Mouse (Mus musculus): Measurements from ENCODE around the gene Gpx1. TPM values are rescaled to one million over a fixed set of nuclear protein-coding genes. Genes with fewer than 3 reads are reported as not detected.

Gene Gpx1
- polyA plus RNA-seq (2015; fragmentation: Nextera tagmentation; extraction: Ambion mirVana): 460 and 559 TPM in 2 replicates

- Histone ChIP-seq H3K4me3 (replicated peaks) (peak within 1 kb of the TSS; percentile 74), H3K4me1 (peaks cover 29% of the 10 kb centered on the region), H3K9me3 (replicated peaks) (no peaks in the 10 kb centered on the region), H3K36me3 (peaks cover 18% of the 10 kb centered on the region), H3K9ac (replicated peaks) (peak within 1 kb of the TSS; percentile 84), H3K27ac (replicated peaks) (peak within 1 kb of the TSS; percentile 94), H3K27me3 (replicated peaks) (no peaks in the 10 kb centered on the region), H3K4me2 (peak within 1 kb of the TSS; percentile 71)
- WGBS: under 1% methylated on average over 49 of the region's 49 CpGs
- peak; percentile 96 for ATAC-seq (ENCODE audit: low FRiP score)
These were observed at the start of gene Gpx1 for GRCm38 (mm10) chr9:108338886-108339781. TSS of gene Gpx1 (plus strand) at chr9:108338903.

DNA sequence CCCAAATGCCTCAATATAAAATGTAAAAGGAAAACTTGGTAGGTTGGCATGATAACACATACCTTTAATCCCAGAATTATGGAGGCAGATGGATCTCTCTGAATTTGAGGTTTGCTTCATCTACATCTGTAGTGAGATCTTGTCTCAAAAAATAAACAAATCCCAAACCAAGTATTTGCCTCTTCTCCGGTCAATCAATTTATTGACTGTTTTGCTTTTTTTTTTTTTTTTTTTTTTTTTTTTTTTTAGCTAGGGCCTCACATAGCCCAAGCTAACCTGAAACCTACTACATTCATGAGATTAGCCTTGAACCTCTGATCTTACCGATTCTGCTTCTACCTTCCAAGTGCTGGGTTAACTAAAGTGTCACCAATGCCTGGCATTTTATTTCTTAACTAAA lies 49.4 kb upstream of the Gpx1 start:
- H3K36me3 ChIP-seq: peaks cover 11% of the 10 kb centered on the region
- H3K4me2 ChIP-seq: peak overlapping the region; percentile 74
- ATAC-seq (ENCODE audit: low FRiP score): no peak
- H3K27ac ChIP-seq (replicated peaks): peak overlapping the region; percentile 93
- H3K9ac ChIP-seq (replicated peaks): peak overlapping the region; percentile 81; the same call in 1 of the 2 replicates
- no peaks in the 10 kb centered on the region for H3K27me3 ChIP-seq (replicated peaks)
- peak overlapping the region; percentile 65 for H3K4me3 ChIP-seq (replicated peaks)
- WGBS: 58% methylated on average over 2 of the region's 2 CpGs
- peaks cover 15% of the 10 kb centered on the region for H3K4me1 ChIP-seq
- H3K9me3 ChIP-seq (replicated peaks): no peaks in the 10 kb centered on the region

DNA sequence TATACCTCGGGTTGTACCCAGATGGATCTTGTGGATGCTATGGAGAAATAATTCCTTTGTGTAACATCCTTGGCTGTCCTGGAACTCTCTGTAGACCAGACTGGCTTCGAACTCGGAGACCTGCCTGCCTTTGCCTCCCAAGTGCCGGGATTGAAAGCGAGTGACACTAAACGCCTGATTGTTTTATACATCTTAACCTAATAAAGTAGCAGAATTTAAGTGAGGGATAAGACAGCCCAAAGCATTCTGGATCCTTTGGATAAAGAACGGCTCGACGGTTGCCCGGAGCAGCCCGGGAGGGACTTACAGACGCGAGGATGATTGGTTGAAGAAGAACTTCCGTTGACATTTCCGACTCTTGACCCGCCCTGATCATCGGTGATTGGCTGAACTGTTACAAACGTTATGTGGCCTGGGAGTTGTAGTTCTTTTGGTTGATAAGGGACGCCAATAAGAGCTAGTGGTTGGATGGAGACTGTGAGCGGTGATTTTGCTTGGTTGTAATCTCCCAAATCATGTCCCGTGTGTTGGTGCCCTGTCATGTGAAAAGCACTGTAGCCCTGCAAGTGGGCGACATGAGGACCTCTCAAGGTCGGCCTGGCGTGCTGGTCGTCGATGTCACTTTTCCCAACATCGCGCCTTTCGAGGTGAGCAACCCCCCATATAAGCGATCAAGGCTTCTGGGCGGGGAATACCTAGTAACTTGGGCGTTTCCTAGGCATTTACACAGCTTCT lies 48.5 kb upstream of the Gpx1 start, which contains the start of gene Nicn1:
Gene Nicn1, plus strand, starts transcription at position 414 of the 735 bp plus-strand sequence.
- Histone ChIP-seq H3K4me2 (peak within 1 kb of the TSS; percentile 74), H3K4me3 (replicated peaks) (peak within 1 kb of the TSS; percentile 65), H3K27ac (replicated peaks) (peak within 1 kb of the TSS; percentile 93), H3K36me3 (peaks cover 19% of the 10 kb centered on the region), H3K9me3 (replicated peaks) (no peaks in the 10 kb centered on the region), H3K9ac (replicated peaks) (peak within 1 kb of the TSS; percentile 81), H3K4me1 (peaks cover 15% of the 10 kb centered on the region), H3K27me3 (replicated peaks) (no peaks in the 10 kb centered on the region)
- ATAC-seq (ENCODE audit: low FRiP score): peak; percentile 96
- WGBS: under 1% methylated on average over 32 of the region's 32 CpGs

DNA sequence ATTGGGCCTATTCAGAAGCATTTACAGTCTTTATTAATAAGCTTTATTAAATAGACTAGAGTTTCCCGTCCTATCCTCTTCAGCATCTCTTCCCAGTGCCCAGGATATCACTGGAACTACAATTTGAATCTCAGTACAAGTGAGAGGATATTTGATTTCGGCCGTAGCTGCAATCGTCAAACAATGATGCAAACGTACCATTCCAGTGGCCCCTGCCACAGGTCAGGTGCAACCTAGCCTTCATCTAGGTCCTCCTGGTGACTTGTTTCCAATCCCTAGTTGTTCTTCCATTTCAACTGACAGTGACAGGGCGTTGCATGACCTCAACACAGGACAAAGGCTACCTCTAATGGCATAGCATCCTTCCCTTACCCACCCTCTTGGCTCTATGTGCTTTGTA lies 47.9 kb upstream of the Gpx1 start:
- peak overlapping the region; percentile 65 for H3K4me3 ChIP-seq (replicated peaks)
- peaks cover 15% of the 10 kb centered on the region for H3K4me1 ChIP-seq
- no peaks in the 10 kb centered on the region for H3K27me3 ChIP-seq (replicated peaks)
- 41% methylated on average over 6 of the region's 6 CpGs for WGBS
- H3K9ac ChIP-seq (replicated peaks): peak overlapping the region; percentile 70
- peak overlapping the region; percentile 85 for H3K27ac ChIP-seq (replicated peaks)
- H3K9me3 ChIP-seq (replicated peaks): no peaks in the 10 kb centered on the region
- peaks cover 25% of the 10 kb centered on the region for H3K36me3 ChIP-seq
- peak overlapping the region; percentile 74 for H3K4me2 ChIP-seq
- peak; percentile 20; the same call in 1 of the 2 replicates for ATAC-seq (ENCODE audit: low FRiP score)

- Histone ChIP-seq H3K36me3 (peaks cover 48% of the 10 kb centered on the region), H3K27me3 (replicated peaks) (no peaks in the 10 kb centered on the region)
These were observed 42.0 kb upstream of the Gpx1 start, which contains the start of gene Amt for GRCm38 (mm10) chr9:108296453-108297355. TSS of gene Amt (plus strand) at chr9:108296853.

GRCm38 (mm10) chr9:108301853-108302252 lies 36.9 kb upstream of the Gpx1 start:
- Histone ChIP-seq H3K4me3 (replicated peaks) (no peak overlapping the region), H3K4me1 (peaks cover 23% of the 10 kb centered on the region), H3K36me3 (peaks cover 41% of the 10 kb centered on the region), H3K4me2 (no peak overlapping the region), H3K9me3 (replicated peaks) (no peaks in the 10 kb centered on the region), H3K27ac (replicated peaks) (no peak overlapping the region), H3K9ac (replicated peaks) (no peak overlapping the region), H3K27me3 (replicated peaks) (no peaks in the 10 kb centered on the region)
- 78% methylated on average over 3 of the region's 3 CpGs for WGBS
- ATAC-seq (ENCODE audit: low FRiP score): no peak

More at GRCm38 (mm10) chr9:108296453-108297355, 42.0 kb upstream of the Gpx1 start, which contains the start of gene Amt:
- no peaks in the 10 kb centered on the region for H3K9me3 ChIP-seq (replicated peaks)
- ATAC-seq (ENCODE audit: low FRiP score): no peak
- H3K27ac ChIP-seq (replicated peaks): no peak within 1 kb of the TSS
- peak within 1 kb of the TSS; percentile 41 for H3K4me2 ChIP-seq
- H3K9ac ChIP-seq (replicated peaks): no peak within 1 kb of the TSS
- H3K4me1 ChIP-seq: peaks cover 6% of the 10 kb centered on the region
- WGBS: 20% methylated on average over 18 of the region's 18 CpGs
- H3K4me3 ChIP-seq (replicated peaks): peak within 1 kb of the TSS; percentile 22

DNA sequence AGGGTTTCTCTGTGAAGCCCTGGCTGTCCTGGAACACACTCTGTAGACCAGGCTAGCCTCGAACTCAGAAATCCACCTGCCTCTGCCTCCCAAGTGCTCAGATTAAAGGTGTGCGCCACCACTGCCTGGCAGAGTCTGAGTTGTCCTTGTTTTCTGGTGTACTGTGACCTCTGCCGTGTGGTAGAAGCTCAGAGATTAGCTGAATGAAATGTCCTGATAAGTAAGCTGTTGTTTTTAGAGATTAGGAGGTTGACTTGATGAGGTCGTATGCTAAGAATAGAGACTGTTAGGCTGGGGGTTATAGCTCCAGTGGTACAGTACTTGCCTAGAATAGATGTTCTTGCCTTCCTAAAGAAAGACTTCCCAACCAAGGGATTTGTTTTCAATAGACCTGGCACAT lies 34.0 kb upstream of the Gpx1 start:
- Histone ChIP-seq H3K4me1 (peaks cover 46% of the 10 kb centered on the region), H3K4me3 (replicated peaks) (peak overlapping the region; percentile 83), H3K27ac (replicated peaks) (peak overlapping the region; percentile 97; the same call in 1 of the 2 replicates), H3K4me2 (peak overlapping the region; percentile 92), H3K36me3 (peaks cover 36% of the 10 kb centered on the region), H3K9me3 (replicated peaks) (no peaks in the 10 kb centered on the region), H3K9ac (replicated peaks) (peak overlapping the region; percentile 91), H3K27me3 (replicated peaks) (no peaks in the 10 kb centered on the region)
- 90% methylated on average over 4 of the region's 4 CpGs for WGBS
- ATAC-seq (ENCODE audit: low FRiP score): no peak

DNA sequence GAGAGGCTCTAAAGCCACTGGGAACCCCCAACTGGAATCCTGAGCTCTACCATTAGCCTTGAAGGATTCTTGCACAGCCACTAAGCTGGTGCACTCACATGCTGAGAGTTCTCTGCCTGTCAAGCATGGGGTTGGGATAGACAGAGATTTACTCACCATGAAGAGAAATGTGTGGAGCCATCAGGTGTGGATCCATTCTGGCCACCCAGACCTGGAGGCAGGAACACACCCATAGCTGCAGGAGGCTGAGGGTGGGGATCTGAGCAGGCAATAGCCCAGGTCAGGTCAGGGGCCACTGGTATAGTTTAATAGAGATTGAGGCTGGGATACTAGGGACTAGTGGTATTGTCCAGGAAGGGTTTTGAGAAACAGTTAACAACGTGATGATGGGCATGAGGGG lies 33.5 kb upstream of the Gpx1 start:
- H3K36me3 ChIP-seq: peaks cover 36% of the 10 kb centered on the region
- H3K27me3 ChIP-seq (replicated peaks): no peaks in the 10 kb centered on the region
- no peak; the same call in 1 of the 2 replicates for ATAC-seq (ENCODE audit: low FRiP score)
- H3K27ac ChIP-seq (replicated peaks): peak overlapping the region; percentile 97
- H3K4me2 ChIP-seq: peak overlapping the region; percentile 92
- H3K4me3 ChIP-seq (replicated peaks): peak overlapping the region; percentile 83
- peaks cover 50% of the 10 kb centered on the region for H3K4me1 ChIP-seq
- H3K9me3 ChIP-seq (replicated peaks): no peaks in the 10 kb centered on the region
- H3K9ac ChIP-seq (replicated peaks): peak overlapping the region; percentile 91
- 0% methylated on average over 1 of the region's 1 CpGs for whole genome bisulfite sequencing

DNA sequence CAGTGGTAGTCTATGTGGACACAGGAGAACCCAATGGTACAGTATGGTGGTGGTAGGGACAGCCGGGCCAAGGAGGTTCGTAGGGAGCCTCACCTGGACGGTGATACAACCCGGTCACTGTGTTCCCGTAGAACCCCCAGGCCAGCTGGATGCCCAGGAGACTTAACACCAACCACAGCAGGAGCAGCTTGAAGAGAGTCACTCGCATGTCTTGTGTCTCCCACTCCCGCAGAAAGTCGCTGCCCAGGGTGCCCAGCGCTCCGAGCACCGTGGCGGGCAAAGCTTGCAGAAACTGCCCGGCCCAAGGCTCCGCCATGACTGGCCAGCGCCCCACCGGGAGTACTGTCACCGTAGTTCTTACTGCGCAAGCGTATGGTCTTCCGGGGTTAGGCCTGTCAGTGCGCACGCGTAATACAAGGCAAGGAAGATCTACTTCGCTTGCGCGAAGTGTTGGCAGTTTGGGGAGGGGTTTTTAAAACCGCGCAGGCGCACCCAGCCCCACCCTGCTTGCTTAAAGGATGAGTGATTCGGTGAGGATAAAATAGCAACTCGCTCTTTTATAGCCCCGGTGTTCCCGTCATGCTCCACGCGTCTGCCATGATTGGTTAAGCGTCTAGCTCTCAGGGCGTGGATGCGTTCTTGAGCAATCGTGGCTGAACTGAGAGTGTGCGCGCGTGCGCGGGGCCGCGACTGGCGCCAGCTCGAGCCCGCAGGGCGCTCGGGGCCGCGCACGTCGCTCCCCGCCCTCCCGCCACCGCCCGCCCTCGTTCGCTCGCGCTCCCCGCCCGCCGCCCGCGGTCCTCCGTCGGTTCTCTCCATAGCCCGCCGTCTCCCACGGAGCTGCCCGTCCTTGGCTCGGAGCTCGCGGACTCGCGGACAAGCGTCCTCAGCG lies 32.8 kb upstream of the Gpx1 start, which contains the start of the genes Rhoa and Tcta:
Gene Rhoa, plus strand, starts transcription at position 501 of the 892 bp plus-strand sequence.
Gene Tcta, minus strand, starts transcription at position 532 of the 892 bp plus-strand sequence.
- Histone ChIP-seq H3K4me3 (replicated peaks) (peak within 1 kb of the TSS; percentile 83), H3K9me3 (replicated peaks) (no peaks in the 10 kb centered on the region), H3K27ac (replicated peaks) (peak within 1 kb of the TSS; percentile 97), H3K36me3 (peaks cover 29% of the 10 kb centered on the region), H3K27me3 (replicated peaks) (no peaks in the 10 kb centered on the region), H3K9ac (replicated peaks) (peak within 1 kb of the TSS; percentile 92), H3K4me1 (peaks cover 55% of the 10 kb centered on the region), H3K4me2 (peak within 1 kb of the TSS; percentile 92)
- peak; percentile 97 for ATAC-seq (ENCODE audit: low FRiP score)
- WGBS: under 1% methylated on average over 77 of the region's 81 CpGs

DNA sequence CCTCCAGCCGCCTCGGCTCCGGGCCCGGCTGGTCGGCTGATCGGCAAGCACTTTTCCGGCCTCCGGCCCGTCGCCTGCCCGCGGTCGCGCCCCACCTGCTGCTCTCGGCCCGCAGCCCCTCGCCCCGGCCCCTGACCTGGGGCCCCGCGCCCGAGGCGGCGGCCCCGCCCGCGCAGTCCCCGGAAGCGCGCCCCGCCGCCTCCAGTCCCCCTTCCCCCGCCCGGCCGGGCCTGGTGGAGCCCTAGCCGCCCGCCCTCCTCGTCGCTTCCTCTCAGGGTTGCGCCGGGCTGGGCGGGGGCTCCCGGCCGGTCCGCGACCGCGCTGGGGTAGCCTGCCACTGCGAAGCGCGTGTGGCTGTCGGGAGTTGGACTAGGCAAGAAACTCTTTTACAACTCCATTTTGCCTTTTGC lies 32.1 kb upstream of the Gpx1 start:
- Histone ChIP-seq H3K4me2 (peak overlapping the region; percentile 61), H3K27ac (replicated peaks) (peak overlapping the region; percentile 97), H3K36me3 (peaks cover 24% of the 10 kb centered on the region), H3K4me3 (replicated peaks) (peak overlapping the region; percentile 83), H3K9ac (replicated peaks) (peak overlapping the region; percentile 92), H3K27me3 (replicated peaks) (no peaks in the 10 kb centered on the region), H3K9me3 (replicated peaks) (no peaks in the 10 kb centered on the region), H3K4me1 (peaks cover 58% of the 10 kb centered on the region)
- under 1% methylated on average over 51 of the region's 51 CpGs for WGBS
- ATAC-seq (ENCODE audit: low FRiP score): peak; percentile 70

Measured in neural tube, embryonic 15.5 days (tissue).